Mouse (Mus musculus) ES-Bruce4 (cell line): Measurements from ENCODE around the gene Ipo13. TPM values are rescaled to one million over a fixed set of nuclear protein-coding genes. Genes with fewer than 3 reads are reported as not detected.

ENCODE experiments used
- H3K27ac ChIP-seq: 2 replicates; pipeline ENCODE4 v1.5.1; 2012; ENCODE audit warnings: low read length, inconsistent platforms; ENCODE audit not compliant: insufficient read depth
- H3K27me3 ChIP-seq: 2 replicates; pipeline ENCODE4 v1.6.1; 2012; ENCODE audit warnings: mild to moderate bottlenecking, low read length, inconsistent platforms; ENCODE audit not compliant: control insufficient read depth, poor library complexity, insufficient read depth, severe bottlenecking
- H3K36me3 ChIP-seq: 2 replicates; pipeline ENCODE4 v1.6.1; 2012; ENCODE audit warnings: inconsistent platforms, mild to moderate bottlenecking, low read length, moderate library complexity; ENCODE audit not compliant: control insufficient read depth, poor library complexity, insufficient read depth, severe bottlenecking
- H3K4me1 ChIP-seq: one replicate; pipeline ENCODE4 v1.8.1; 2011; ENCODE audit warnings: low read length; ENCODE audit not compliant: control insufficient read depth, insufficient read depth
- H3K4me3 ChIP-seq: 2 replicates; pipeline ENCODE4 v1.5.1; 2011; ENCODE audit warnings: low read depth, mild to moderate bottlenecking, low read length
- H3K9ac ChIP-seq: 2 replicates; pipeline ENCODE4 v1.6.1; 2012; ENCODE audit warnings: low read depth, mild to moderate bottlenecking, inconsistent platforms; ENCODE audit not compliant: poor library complexity, severe bottlenecking
- H3K9me3 ChIP-seq: replicated peaks from 2 replicates; pipeline ENCODE4 v1.6.1; 2012; ENCODE audit warnings: mild to moderate bottlenecking, low read length, inconsistent platforms; ENCODE audit not compliant: control insufficient read depth, poor library complexity, insufficient read depth, severe bottlenecking
- CTCF ChIP-seq: IDR thresholded peaks from one replicate; pipeline ENCODE4 v1.8.1; 2011; ENCODE audit warnings: low read depth, low read length
- EP300 ChIP-seq: IDR thresholded peaks from 2 replicates; pipeline ENCODE4 v1.6.1; 2011; ENCODE audit warnings: low read depth, low read length; ENCODE audit not compliant: insufficient read depth
- POLR2A ChIP-seq: IDR thresholded peaks from one replicate; pipeline ENCODE4 v1.8.1; 2011; ENCODE audit warnings: low read length; ENCODE audit not compliant: insufficient read depth
- polyA plus RNA-seq: library from polyadenylated mRNA; stranded (reverse); fragments of >200 nt; gene quantifications from 2 replicates; pipeline ENCODE4 v1.2.4, GENCODE M21; 2011; ENCODE audit warnings: low read depth; ENCODE audit not compliant: missing spikeins, insufficient read depth, insufficient read length

The Ipo13 gene
- polyA plus RNA-seq, 1 experiment: 24.7 TPM

GRCm38 (mm10) chr4:117850871-117851270, 63.9 kb downstream of the Ipo13 start:
- no peaks in the 10 kb centered on the region for H3K36me3 ChIP-seq
- H3K4me3 ChIP-seq: no peak overlapping the region
- no peak for TF ChIP-seq CTCF
- no peak for TF ChIP-seq POLR2A
- no peak for TF ChIP-seq EP300
- H3K9me3 ChIP-seq: no peaks in the 10 kb centered on the region
- no peaks in the 10 kb centered on the region for H3K27me3 ChIP-seq
- H3K27ac ChIP-seq: no peak overlapping the region
- H3K9ac ChIP-seq: no peak overlapping the region
- H3K4me1 ChIP-seq: no peaks in the 10 kb centered on the region

GRCm38 (mm10) chr4:117850176-117850575, 64.6 kb downstream of the Ipo13 start:
- Histone ChIP-seq H3K9ac (no peak overlapping the region), H3K27me3 (no peaks in the 10 kb centered on the region), H3K4me3 (no peak overlapping the region), H3K36me3 (no peaks in the 10 kb centered on the region), H3K9me3 (no peaks in the 10 kb centered on the region), H3K27ac (no peak overlapping the region), H3K4me1 (no peaks in the 10 kb centered on the region)
- no peak for TF ChIP-seq CTCF
- no peak for TF ChIP-seq EP300
- no peak for TF ChIP-seq POLR2A

GRCm38 (mm10) chr4:117849506-117849905, 65.3 kb downstream of the Ipo13 start:
- H3K9ac ChIP-seq: no peak overlapping the region
- no peaks in the 10 kb centered on the region for H3K9me3 ChIP-seq
- TF ChIP-seq POLR2A (no peak), CTCF (no peak), EP300 (no peak)
- no peak overlapping the region for H3K4me3 ChIP-seq
- no peaks in the 10 kb centered on the region for H3K36me3 ChIP-seq
- H3K4me1 ChIP-seq: no peaks in the 10 kb centered on the region
- no peak overlapping the region for H3K27ac ChIP-seq
- no peaks in the 10 kb centered on the region for H3K27me3 ChIP-seq

- Histone ChIP-seq H3K9ac (no peak overlapping the region), H3K27ac (no peak overlapping the region), H3K4me1 (no peaks in the 10 kb centered on the region), H3K27me3 (no peaks in the 10 kb centered on the region), H3K36me3 (no peaks in the 10 kb centered on the region), H3K9me3 (no peaks in the 10 kb centered on the region), H3K4me3 (no peak overlapping the region)
- no peak for TF ChIP-seq POLR2A
- no peak for TF ChIP-seq CTCF
- no peak for TF ChIP-seq EP300
Measured at GRCm38 (mm10) chr4:117849063-117849462, 65.7 kb downstream of the Ipo13 start.

- Histone ChIP-seq H3K9ac (no peak overlapping the region), H3K27ac (no peak overlapping the region)
- no peak for TF ChIP-seq POLR2A
- TF ChIP-seq EP300: no peak
- TF ChIP-seq CTCF: no peak
Measured at GRCm38 (mm10) chr4:117847011-117847410, 67.8 kb downstream of the Ipo13 start.

GRCm38 (mm10) chr4:117846261-117846660, 68.5 kb downstream of the Ipo13 start:
- Histone ChIP-seq H3K9me3 (no peaks in the 10 kb centered on the region), H3K27me3 (no peaks in the 10 kb centered on the region), H3K36me3 (no peaks in the 10 kb centered on the region), H3K4me1 (no peaks in the 10 kb centered on the region), H3K4me3 (no peak overlapping the region), H3K9ac (no peak overlapping the region), H3K27ac (no peak overlapping the region)
- TF ChIP-seq CTCF: no peak
- no peak for TF ChIP-seq EP300
- no peak for TF ChIP-seq POLR2A

More at GRCm38 (mm10) chr4:117847011-117847410, 67.8 kb downstream of the Ipo13 start:
- Histone ChIP-seq H3K4me3 (no peak overlapping the region), H3K9me3 (no peaks in the 10 kb centered on the region), H3K27me3 (no peaks in the 10 kb centered on the region), H3K36me3 (no peaks in the 10 kb centered on the region), H3K4me1 (no peaks in the 10 kb centered on the region)
